Mouse (Mus musculus) layer of hippocampus, adult 6 months (tissue): ENCODE measurements around the gene Zfp541. TPM values are rescaled to one million over a fixed set of nuclear protein-coding genes. Genes with fewer than 3 reads are reported as not detected.

Experiments
- long read RNA-seq, 2 experiments: library from polyadenylated mRNA; unstranded; transcript quantifications; one replicate each; pipeline ENCODE4 v2.0.0; 2019 to 2020
- polyA plus RNA-seq: library from polyadenylated mRNA; unstranded; fragments of <200 nt; fragmentation: Nextera tagmentation; gene quantifications from 2 replicates; pipeline ENCODE4 v1.2.3, GENCODE M21; 2021

Zfp541 gene
- polyA plus RNA-seq, result 0.05 and 0.08 TPM in 2 replicates
- long read RNA-seq, experiment 1, result 0 reads
- long read RNA-seq, experiment 2, result 0 reads

DNA sequence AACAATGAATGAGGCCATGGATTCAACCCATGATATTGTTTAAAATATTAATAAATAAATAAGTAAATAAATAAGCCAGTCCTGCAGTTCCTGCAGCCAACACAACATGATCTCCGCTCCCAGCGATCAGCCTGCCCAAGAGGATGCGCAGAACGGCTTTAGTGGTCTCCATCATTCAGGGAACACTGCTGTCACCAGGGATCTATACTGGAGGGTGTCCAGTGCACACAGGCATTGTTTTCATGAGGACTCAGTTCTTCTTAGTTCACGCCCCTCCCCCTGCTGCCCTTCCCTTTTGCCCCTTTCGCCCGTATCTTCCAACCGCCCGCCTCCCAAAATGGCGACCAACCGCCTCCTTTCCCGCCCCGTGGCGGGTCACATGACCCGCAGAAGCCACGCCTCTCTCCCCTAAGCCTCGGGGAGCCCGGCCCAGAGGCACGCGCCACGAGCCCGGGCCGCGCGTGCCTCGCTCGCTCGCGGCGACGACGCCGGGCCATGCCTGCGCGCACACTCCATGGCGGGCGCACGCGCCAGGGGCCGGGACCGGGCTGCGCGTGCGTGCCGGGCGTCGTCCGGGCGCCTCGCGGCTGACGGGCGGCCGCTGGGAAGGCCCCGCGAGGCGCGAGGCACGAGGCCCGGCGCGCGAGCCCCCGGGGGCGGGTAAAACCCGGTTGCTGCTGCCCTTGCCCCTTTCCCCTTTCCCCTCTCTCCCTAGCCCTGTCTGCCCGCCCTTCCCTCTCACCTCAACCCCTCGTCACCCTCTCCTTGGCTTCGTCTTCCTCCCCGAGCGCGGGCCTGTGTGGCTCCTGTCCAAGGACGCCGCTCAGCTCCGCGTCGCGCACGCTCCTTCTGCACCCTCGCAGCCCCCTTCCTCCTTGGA, at the start of gene Zfp541:
Gene Zfp541, plus strand, starts transcription at position 596 of the 880 bp plus-strand sequence.

DNA sequence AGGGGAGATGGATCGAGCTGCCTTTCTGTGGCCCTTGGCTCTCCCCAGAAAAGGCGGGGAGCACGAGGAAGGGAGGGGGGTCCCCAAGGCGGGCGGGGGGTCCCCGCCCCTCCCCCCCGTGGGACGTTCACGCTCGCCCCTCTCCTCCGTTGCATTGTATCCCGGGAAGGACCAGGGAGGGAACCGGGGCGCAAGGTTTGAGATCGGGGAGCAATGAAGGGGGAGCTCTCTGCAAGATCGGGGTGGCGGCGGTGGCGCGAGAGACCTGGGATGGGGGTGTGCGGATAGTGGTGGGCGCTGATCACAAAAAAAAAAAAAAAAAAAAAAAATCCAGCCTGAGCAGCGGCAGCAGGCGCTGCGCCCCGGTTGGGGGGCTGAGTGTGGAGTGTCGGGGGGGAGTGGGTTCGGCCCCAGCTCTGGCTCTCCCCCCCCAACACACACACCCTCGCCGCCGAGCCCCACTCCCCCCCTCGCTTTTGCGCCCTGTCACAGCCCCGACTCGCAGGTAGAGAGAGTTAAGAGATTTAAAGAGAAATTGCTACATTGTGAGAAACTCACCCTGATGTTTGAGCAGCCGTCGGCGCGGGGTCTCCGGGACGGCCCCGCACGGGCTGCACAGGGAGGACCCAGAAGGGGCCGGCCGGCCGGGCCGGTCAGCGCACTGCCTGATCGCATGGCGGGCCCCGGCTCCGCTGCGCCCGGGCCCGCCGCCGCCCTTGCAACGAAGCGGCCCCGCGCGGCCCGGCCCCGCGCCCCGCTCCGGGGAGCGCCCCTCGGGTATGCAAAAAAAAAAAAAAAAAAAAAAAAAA, 14.1 kb upstream of the Zfp541 start, which contains the start of gene Bicra:
Gene Bicra, minus strand, starts transcription at position 584 of the 809 bp plus-strand sequence.

DNA sequence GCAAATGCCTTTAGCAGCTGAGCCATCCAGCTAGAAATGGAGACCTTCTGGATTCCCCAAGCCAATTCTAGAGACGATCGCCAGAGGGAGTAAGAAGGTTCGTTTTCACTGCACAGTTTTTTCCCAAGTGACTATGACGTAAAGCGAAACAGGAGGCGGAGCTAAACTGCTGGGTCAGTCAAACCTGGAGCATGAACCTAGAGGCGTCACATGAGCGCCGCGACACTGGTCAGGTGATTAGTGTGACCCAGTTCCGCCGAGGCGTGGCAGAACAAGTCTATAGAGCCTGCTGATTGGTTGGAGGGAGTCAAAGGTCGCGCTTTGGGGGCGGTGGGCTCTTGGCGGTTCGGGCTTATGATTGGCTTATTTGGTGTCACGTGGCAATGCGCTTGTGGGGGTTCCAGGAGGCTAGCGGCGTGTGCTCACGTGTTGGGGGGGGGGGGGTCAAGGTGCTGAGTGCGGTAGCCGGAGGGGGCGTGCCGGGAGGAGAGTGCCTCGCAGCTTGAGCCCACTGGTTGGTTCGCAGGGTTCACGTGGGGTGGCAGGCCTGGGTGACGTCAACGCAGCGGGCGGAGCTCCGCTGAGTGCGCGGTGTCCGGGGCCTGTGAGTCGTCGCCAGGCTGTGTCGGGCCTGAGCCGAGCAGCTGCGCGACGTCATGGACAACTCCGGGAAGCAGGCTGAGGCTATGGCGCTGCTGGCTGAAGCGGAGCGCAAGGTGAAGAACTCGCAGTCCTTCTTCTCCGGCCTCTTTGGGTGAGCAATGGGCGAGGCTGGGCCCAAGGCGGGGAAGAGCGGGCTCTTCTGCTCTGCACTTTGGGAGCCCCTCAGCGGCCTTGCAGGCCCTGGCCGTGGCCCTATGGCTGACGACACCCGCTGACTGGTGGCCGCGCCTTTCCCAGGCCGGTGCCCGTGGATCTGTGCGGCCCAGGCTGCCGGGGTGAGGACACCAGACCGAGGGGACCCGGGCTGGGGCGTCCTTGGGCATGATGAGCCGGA, 36.7 kb downstream of the Zfp541 start, which contains the start of gene Napa:
Gene Napa, plus strand, starts transcription at position 438 of the 997 bp plus-strand sequence.

DNA sequence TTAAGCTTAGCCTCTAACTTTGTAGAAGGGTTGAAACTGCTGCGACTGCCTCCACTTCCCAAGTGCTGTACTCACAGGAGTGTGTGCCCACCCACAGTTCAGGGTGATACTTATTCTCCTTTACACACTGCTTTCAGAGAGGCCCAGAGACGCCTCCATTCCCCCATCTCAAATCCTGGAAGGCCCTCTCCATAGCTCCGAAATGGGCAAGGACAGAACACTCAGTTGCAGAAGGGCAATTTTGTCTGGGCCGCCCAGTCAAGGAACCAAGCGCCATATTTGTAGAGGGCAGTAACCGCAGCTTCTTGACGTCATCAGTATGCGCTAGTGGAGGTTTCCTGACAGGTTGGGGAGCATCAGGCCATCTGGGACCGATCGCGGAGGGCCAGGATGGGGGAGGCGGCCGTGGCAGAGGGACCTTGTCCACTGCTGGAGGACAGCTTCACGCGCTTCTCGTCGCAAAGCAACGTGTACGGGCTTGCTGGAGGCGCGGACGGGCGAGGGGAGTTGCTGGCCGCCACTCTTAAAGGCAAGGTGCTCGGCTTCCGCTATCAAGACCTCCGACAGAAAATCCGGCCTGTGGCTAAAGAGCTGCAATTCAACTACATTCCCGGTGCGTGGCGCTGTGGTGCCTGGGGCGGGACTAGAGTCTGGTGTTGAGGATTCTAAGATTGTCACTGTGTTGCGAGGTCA, 58.1 kb downstream of the Zfp541 start, which contains the start of gene Kptn:
Gene Kptn, plus strand, starts transcription at position 327 of the 693 bp plus-strand sequence.

DNA sequence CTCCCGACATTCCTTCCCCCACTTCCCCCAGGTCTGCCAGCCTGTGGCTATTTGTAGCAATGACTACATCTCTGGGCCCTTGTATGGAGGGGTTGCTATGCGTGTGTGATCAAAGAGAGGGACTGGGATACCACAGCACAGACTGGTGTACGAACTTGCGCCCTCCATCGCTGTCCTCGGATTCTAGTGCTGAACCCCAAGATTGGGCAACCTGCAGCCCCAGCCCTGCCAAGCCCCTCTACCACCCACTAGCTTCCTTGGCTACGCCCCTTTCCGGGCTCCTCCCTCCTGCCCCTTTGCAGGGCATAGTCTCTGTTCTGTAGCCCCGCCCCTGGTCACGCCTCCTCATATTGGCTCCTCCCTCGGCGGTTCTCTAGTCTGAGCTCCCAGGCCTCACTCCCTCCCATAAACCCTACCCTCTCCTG, 67.8 kb downstream of the Zfp541 start, which contains the start of gene Slc8a2:
Gene Slc8a2, plus strand, starts transcription at position 406 of the 425 bp plus-strand sequence.

Other genes starting within 250 kb of the Zfp541 start
- gene Obox6, start 222.1 kb upstream of the Zfp541 start, polyA plus RNA-seq, result not detected in 2 replicates
- gene Crx, start 181.8 kb upstream of the Zfp541 start, polyA plus RNA-seq, result not detected in 2 replicates
- gene Crxos, start 179.2 kb upstream of the Zfp541 start, polyA plus RNA-seq, result not detected in 2 replicates
- 2,708 and 2,980 TPM in 2 replicates for gene Selenow, start 139.4 kb upstream of the Zfp541 start, polyA plus RNA-seq
- 179 and 201 TPM in 2 replicates for gene Nop53, start 115.7 kb upstream of the Zfp541 start, polyA plus RNA-seq
- gene Ehd2, start 94.2 kb upstream of the Zfp541 start, polyA plus RNA-seq, result 1.9 and 2.9 TPM in 2 replicates
- gene Bicra, start 13.9 kb upstream of the Zfp541 start, polyA plus RNA-seq, result 5.3 and 6.6 TPM in 2 replicates
- 362 and 371 TPM in 2 replicates for gene Napa, start 36.6 kb downstream of the Zfp541 start, polyA plus RNA-seq
- 21.4 and 21.8 TPM in 2 replicates for gene Kptn, start 58.1 kb downstream of the Zfp541 start, polyA plus RNA-seq
- 26.5 and 27.3 TPM in 2 replicates for gene Slc8a2, start 68.0 kb downstream of the Zfp541 start, polyA plus RNA-seq
- gene Meis3, start 113.3 kb downstream of the Zfp541 start, polyA plus RNA-seq, result 25.3 and 29.2 TPM in 2 replicates
- 4.8 and 5.4 TPM in 2 replicates for gene Dhx34, start 160.2 kb downstream of the Zfp541 start, polyA plus RNA-seq
- 0.65 and 0.70 TPM in 2 replicates for gene C5ar2, start 182.3 kb downstream of the Zfp541 start, polyA plus RNA-seq
- gene C5ar1, start 197.7 kb downstream of the Zfp541 start, polyA plus RNA-seq, result 1.2 and 1.5 TPM in 2 replicates
- 31.3 and 36.8 TPM in 2 replicates for gene Inafm1, start 211.8 kb downstream of the Zfp541 start, polyA plus RNA-seq
- gene Ccdc9, start 225.0 kb downstream of the Zfp541 start, polyA plus RNA-seq, result 4.6 and 6.0 TPM in 2 replicates
- 2.5 and 3.9 TPM in 2 replicates for gene Bbc3, start 246.6 kb downstream of the Zfp541 start, polyA plus RNA-seq